Mouse (Mus musculus) kidney, embryonic 16.5 days (tissue): ENCODE measurements around the gene Tsc22d4. TPM values are rescaled to one million over a fixed set of nuclear protein-coding genes. Genes with fewer than 3 reads are reported as not detected.

Source experiments
- ATAC-seq: fragments of 200-750 bp; cut with Nextera tagmentation; 2 replicates; pipeline ENCODE4 v1.8.0; 2017; ENCODE audit warnings: moderate TSS enrichment; ENCODE audit not compliant: low FRiP score, low TSS enrichment
- H3K27ac ChIP-seq: fragments of 300-500 bp; sonication (generic); 2 replicates; pipeline ENCODE4 v1.5.1; 2014; ENCODE audit warnings: low read length
- H3K27me3 ChIP-seq: fragments of 300-500 bp; sonication (generic); 2 replicates; pipeline ENCODE4 v1.6.1; 2014; ENCODE audit warnings: low read length, control low read depth, mixed read lengths; ENCODE audit not compliant: insufficient read depth
- H3K36me3 ChIP-seq: fragments of 300-500 bp; sonication (generic); 2 replicates; pipeline ENCODE4 v1.6.1; 2014; ENCODE audit warnings: low read length, control low read depth, mixed read lengths; ENCODE audit not compliant: insufficient read depth
- H3K4me1 ChIP-seq: fragments of 300-500 bp; sonication (generic); 2 replicates; pipeline ENCODE4 v1.6.1; 2014; ENCODE audit warnings: low read length, control low read depth, mixed read lengths; ENCODE audit not compliant: insufficient read depth
- H3K4me2 ChIP-seq: fragments of 300-500 bp; sonication (generic); replicated peaks from 2 replicates; pipeline ENCODE4 v1.6.1; 2014; ENCODE audit warnings: low read depth, low read length
- H3K4me3 ChIP-seq: fragments of 300-500 bp; sonication (generic); 2 replicates; pipeline ENCODE4 v1.5.1; 2014; ENCODE audit warnings: mild to moderate bottlenecking, low read length
- H3K9ac ChIP-seq: fragments of 300-500 bp; sonication (generic); replicated peaks from 2 replicates; pipeline ENCODE4 v1.6.1; 2014; ENCODE audit warnings: low read length
- H3K9me3 ChIP-seq: fragments of 300-500 bp; sonication (generic); 2 replicates; pipeline ENCODE4 v1.6.1; 2016; ENCODE audit warnings: low read length, control low read depth
- WGBS: fragments of 180-500 bp; shearing (Covaris S2); extraction: QIAGEN DNeasy Blood & Tissue Kit; methylation state at CpG from one replicate; pipeline ENCODE4 v1.1.7; 2014; 5-methylcytosine and 5-hydroxymethylcytosine counted together
- polyA plus RNA-seq: library from polyadenylated mRNA; unstranded; fragments of >200 nt; fragmentation: Nextera tagmentation; extraction: Ambion mirVana; gene quantifications from 2 replicates; pipeline ENCODE4 v1.2.1, GENCODE M21; 2015

Gene Tsc22d4
- polyA plus RNA-seq, 1 experiment from 2014 or later, result 129 TPM

- no peak overlapping the region for H3K9ac ChIP-seq
- H3K4me2 ChIP-seq, result no peak overlapping the region
- no peak overlapping the region for H3K4me3 ChIP-seq
- no peak for ATAC-seq
- no peaks in the 10 kb centered on the region for H3K27me3 ChIP-seq
- no peaks in the 10 kb centered on the region for H3K9me3 ChIP-seq
- no peaks in the 10 kb centered on the region for H3K4me1 ChIP-seq
- H3K27ac ChIP-seq, result no peak overlapping the region
- no peaks in the 10 kb centered on the region for H3K36me3 ChIP-seq
- 60% methylated on average over 4 of the region's 4 CpGs for WGBS
Observed at GRCm38 (mm10) chr5:137817466-137818222, 72.1 kb downstream of the Tsc22d4 start.

Other genes starting within 250 kb of the Tsc22d4 start
- gene Pop7, start 243.2 kb upstream of the Tsc22d4 start, polyA plus RNA-seq, result 51.2 and 53.0 TPM in 2 replicates
- gene Gigyf1, start 227.2 kb upstream of the Tsc22d4 start, polyA plus RNA-seq, result 11.9 and 12.2 TPM in 2 replicates
- 0.24 and 0.36 TPM in 2 replicates for gene Epo, start 212.5 kb upstream of the Tsc22d4 start, polyA plus RNA-seq
- 358 and 388 TPM in 2 replicates for gene Gnb2, start 212.2 kb upstream of the Tsc22d4 start, polyA plus RNA-seq
- gene Actl6b, start 192.2 kb upstream of the Tsc22d4 start, polyA plus RNA-seq, result 0.40 and 0.96 TPM in 2 replicates
- 0.23 and 0.57 TPM in 2 replicates for gene Tfr2, start 175.9 kb upstream of the Tsc22d4 start, polyA plus RNA-seq
- 25.2 and 28.6 TPM in 2 replicates for gene Mospd3, start 144.7 kb upstream of the Tsc22d4 start, polyA plus RNA-seq
- 150 and 156 TPM in 2 replicates for gene Pcolce, start 131.9 kb upstream of the Tsc22d4 start, polyA plus RNA-seq
- gene Fbxo24, start 116.7 kb upstream of the Tsc22d4 start, polyA plus RNA-seq, result 0.09 and 0.13 TPM in 2 replicates
- gene Lrch4, start 116.6 kb upstream of the Tsc22d4 start, polyA plus RNA-seq, result 39.5 and 51.8 TPM in 2 replicates
- 18.4 and 20.9 TPM in 2 replicates for gene Gm20605, start 116.6 kb upstream of the Tsc22d4 start, polyA plus RNA-seq
- gene Sap25, start 104.4 kb upstream of the Tsc22d4 start, polyA plus RNA-seq, result 11.7 and 13.3 TPM in 2 replicates
- gene Irs3, start 100.0 kb upstream of the Tsc22d4 start, polyA plus RNA-seq, result 0.94 and 1.4 TPM in 2 replicates
- gene Agfg2, start 61.0 kb upstream of the Tsc22d4 start, polyA plus RNA-seq, result 17.2 and 21.1 TPM in 2 replicates
- 2.1 and 2.2 TPM in 2 replicates for gene Nyap1, start 4.1 kb upstream of the Tsc22d4 start, polyA plus RNA-seq
- 26.0 and 32.1 TPM in 2 replicates for gene Ppp1r35, start 33.1 kb downstream of the Tsc22d4 start, polyA plus RNA-seq
- 11.0 and 11.2 TPM in 2 replicates for gene Mepce, start 41.9 kb downstream of the Tsc22d4 start, polyA plus RNA-seq
- gene Zcwpw1, start 42.1 kb downstream of the Tsc22d4 start, polyA plus RNA-seq, result 24.8 and 31.8 TPM in 2 replicates
- 0.67 and 2.0 TPM in 2 replicates for gene Pilra, start 90.6 kb downstream of the Tsc22d4 start, polyA plus RNA-seq
- 0.47 TPM in 1 of 2 replicates, not detected in the other for gene Pilrb1, start 112.4 kb downstream of the Tsc22d4 start, polyA plus RNA-seq
- 0.40 and 1.0 TPM in 2 replicates for gene Pilrb2, start 126.1 kb downstream of the Tsc22d4 start, polyA plus RNA-seq
- 0.09 TPM in 1 of 2 replicates, not detected in the other for gene Cyp3a13, start 175.9 kb downstream of the Tsc22d4 start, polyA plus RNA-seq
- 0.04 TPM in 1 of 2 replicates, not detected in the other for gene Gjc3, start 217.4 kb downstream of the Tsc22d4 start, polyA plus RNA-seq
- not detected in 2 replicates for gene Azgp1, start 235.8 kb downstream of the Tsc22d4 start, polyA plus RNA-seq